Mouse (Mus musculus) left cerebral cortex, adult 8-10 months (tissue): ENCODE data around the gene Anapc15. TPM values are rescaled to one million over a fixed set of nuclear protein-coding genes. Genes with fewer than 3 reads are reported as not detected.
"Not testable (repeated sequence)": the region's sequence is repeated elsewhere in the genome, so short reads cannot be mapped to it uniquely, and the experiment has no call there.

ENCODE experiments used
- DNase-seq, 2 experiments: peaks; one replicate each; pipeline ENCODE4 v3.0.0; 2022; ENCODE audit warnings: low spot score in 2 of 2
- microRNA-seq, 2 experiments: library from miRNA; unstranded; fragments of <30 nt; microRNA quantifications; one replicate each; pipeline ENCODE4 v1.2.0; 2022
- total RNA-seq, 4 experiments: library from RNA; stranded (reverse); gene quantifications; 2 replicates each; pipeline ENCODE4 v1.2.4; 2022

Anapc15 gene
- total RNA-seq, 4 experiments from 2014 or later: 30.0 to 45.4 (median 32.9) TPM

GRCm38 (mm10) chr7:101949008-101949407, 85.5 kb downstream of the Anapc15 start:
- DNase-seq: not testable (repeated sequence)

Small RNA genes within 50 kb of the gene (microRNA-seq; reads per million reads assigned to microRNA genes)
- 0 reads per million in 2 experiments for gene Gm22655

Other genes with a start within 250 kb of the Anapc15 start
- 10 to 100 TPM; 50.4 to 57.6 (median 54.6) TPM for gene Clpb, start 200.1 kb upstream of the Anapc15 start, total RNA-seq
- gene Phox2a, start 45.4 kb upstream of the Anapc15 start, total RNA-seq: under 1 TPM in 3 of 4 experiments, not detected in 1; 0.30 to 0.39 (median 0.30) TPM
- 10 to 100 TPM; 35.7 to 46.9 (median 42.6) TPM for gene Inppl1, start 25.5 kb upstream of the Anapc15 start, total RNA-seq
- under 1 TPM in 1 of 4 experiments, not detected in 3; 0.55 TPM for gene Folr2, start 6.5 kb upstream of the Anapc15 start, total RNA-seq
- gene Folr1, start 7.1 kb downstream of the Anapc15 start, total RNA-seq: 1 to 10 TPM in 2 of 4 experiments, under 1 TPM in 2; 0.46 to 9.8 (median 1.2) TPM
- gene Lamtor1, start 42.2 kb downstream of the Anapc15 start, total RNA-seq: 10 to 100 TPM; 83.0 to 96.2 (median 90.5) TPM
- under 1 TPM in 2 of 4 experiments, not detected in 2; 0.13 to 0.32 TPM for gene Tomt, start 42.6 kb downstream of the Anapc15 start, total RNA-seq
- gene Lrrc51, start 70.2 kb downstream of the Anapc15 start, total RNA-seq: 1 to 10 TPM; 3.7 to 8.1 (median 5.8) TPM
- 100 to 1,000 TPM in 2 of 4 experiments, 10 to 100 TPM in 2; 98.8 to 108 (median 101) TPM for gene Numa1, start 70.4 kb downstream of the Anapc15 start, total RNA-seq
- 1 to 10 TPM; 6.6 to 8.1 (median 7.8) TPM for gene Il18bp, start 155.0 kb downstream of the Anapc15 start, total RNA-seq
- 10 to 100 TPM; 45.4 to 51.5 (median 47.8) TPM for gene Rnf121, start 201.8 kb downstream of the Anapc15 start, total RNA-seq
- gene Xndc1, start 201.8 kb downstream of the Anapc15 start, total RNA-seq: 10 to 100 TPM; 20.4 to 28.8 (median 24.4) TPM
- gene Xntrpc, start 202.0 kb downstream of the Anapc15 start, total RNA-seq: 1 to 10 TPM in 3 of 4 experiments, under 1 TPM in 1; 0.63 to 2.4 (median 1.5) TPM
- gene Trpc2, start 219.4 kb downstream of the Anapc15 start, total RNA-seq: 1 to 10 TPM in 3 of 4 experiments, under 1 TPM in 1; 0.61 to 2.4 (median 1.3) TPM
- gene Art1, start 238.0 kb downstream of the Anapc15 start, total RNA-seq: under 1 TPM in 3 of 4 experiments, not detected in 1; 0.25 to 0.46 (median 0.26) TPM
- under 1 TPM in 1 of 4 experiments, not detected in 3; 0.33 TPM for gene Art5, start 245.8 kb downstream of the Anapc15 start, total RNA-seq